Mouse (Mus musculus): ENCODE measurements around the gene Anapc7. TPM values are rescaled to one million over a fixed set of nuclear protein-coding genes. Genes with fewer than 3 reads are reported as not detected.
"Not testable (repeated sequence)": the region's sequence is repeated elsewhere in the genome, so short reads cannot be mapped to it uniquely, and the experiment has no call there.

The Anapc7 gene
- polyA plus RNA-seq, 1 experiment from 2014 or later: 38.5 TPM

- WGBS: 70% methylated on average over 7 of the region's 7 CpGs
- Histone ChIP-seq H3K9me3 (replicated peaks; ENCODE audit: control insufficient read depth, low read length) (no peaks in the 10 kb centered on the region), H3K4me3 (replicated peaks; ENCODE audit: low read length) (no peak overlapping the region), H3K9ac (ENCODE audit: low read length) (no peak overlapping the region), H3K36me3 (ENCODE audit: control insufficient read depth, insufficient read depth, low read length) (peaks cover 24% of the 10 kb centered on the region), H3K4me2 (ENCODE audit: low read depth, low read length) (no peak overlapping the region), H3K27ac (ENCODE audit: low read length) (no peak overlapping the region), H3K27me3 (ENCODE audit: control insufficient read depth, insufficient read depth, low read length) (no peaks in the 10 kb centered on the region), H3K4me1 (ENCODE audit: control insufficient read depth, insufficient read depth, low read length) (no peaks in the 10 kb centered on the region)
- no peak for ATAC-seq (ENCODE audit: insufficient read depth, low FRiP score)
These were observed 30.7 kb downstream of the Anapc7 start for GRCm38 (mm10) chr5:122452194-122452593.

- Histone ChIP-seq H3K9me3 (replicated peaks; ENCODE audit: control insufficient read depth, low read length) (no peaks in the 10 kb centered on the region), H3K9ac (ENCODE audit: low read length) (no peak overlapping the region), H3K36me3 (ENCODE audit: control insufficient read depth, insufficient read depth, low read length) (peaks cover 31% of the 10 kb centered on the region), H3K4me3 (replicated peaks; ENCODE audit: low read length) (no peak overlapping the region), H3K27me3 (ENCODE audit: control insufficient read depth, insufficient read depth, low read length) (no peaks in the 10 kb centered on the region), H3K4me1 (ENCODE audit: control insufficient read depth, insufficient read depth, low read length) (no peaks in the 10 kb centered on the region), H3K27ac (ENCODE audit: low read length) (no peak overlapping the region), H3K4me2 (ENCODE audit: low read depth, low read length) (no peak overlapping the region)
- WGBS: 75% methylated on average over 6 of the region's 6 CpGs
- ATAC-seq (ENCODE audit: insufficient read depth, low FRiP score): no peak
These were observed 31.7 kb downstream of the Anapc7 start for GRCm38 (mm10) chr5:122453188-122453587.

GRCm38 (mm10) chr5:122454442-122454841, 32.9 kb downstream of the Anapc7 start:
- Histone ChIP-seq H3K27me3 (ENCODE audit: control insufficient read depth, insufficient read depth, low read length) (no peaks in the 10 kb centered on the region), H3K4me1 (ENCODE audit: control insufficient read depth, insufficient read depth, low read length) (no peaks in the 10 kb centered on the region), H3K36me3 (ENCODE audit: control insufficient read depth, insufficient read depth, low read length) (peaks cover 42% of the 10 kb centered on the region), H3K9me3 (replicated peaks; ENCODE audit: control insufficient read depth, low read length) (no peaks in the 10 kb centered on the region), H3K27ac (ENCODE audit: low read length) (no peak overlapping the region), H3K4me2 (ENCODE audit: low read depth, low read length) (no peak overlapping the region), H3K4me3 (replicated peaks; ENCODE audit: low read length) (no peak overlapping the region), H3K9ac (ENCODE audit: low read length) (no peak overlapping the region)
- 83% methylated on average over 4 of the region's 4 CpGs for WGBS
- ATAC-seq (ENCODE audit: insufficient read depth, low FRiP score): no peak

- Histone ChIP-seq H3K27me3 (ENCODE audit: control insufficient read depth, insufficient read depth, low read length) (no peaks in the 10 kb centered on the region), H3K4me2 (ENCODE audit: low read depth, low read length) (no peak overlapping the region), H3K36me3 (ENCODE audit: control insufficient read depth, insufficient read depth, low read length) (peaks cover 42% of the 10 kb centered on the region), H3K9ac (ENCODE audit: low read length) (no peak overlapping the region), H3K4me3 (replicated peaks; ENCODE audit: low read length) (no peak overlapping the region), H3K9me3 (replicated peaks; ENCODE audit: control insufficient read depth, low read length) (no peaks in the 10 kb centered on the region), H3K4me1 (ENCODE audit: control insufficient read depth, insufficient read depth, low read length) (no peaks in the 10 kb centered on the region), H3K27ac (ENCODE audit: low read length) (no peak overlapping the region)
- 90% methylated on average over 3 of the region's 3 CpGs for WGBS
- ATAC-seq (ENCODE audit: insufficient read depth, low FRiP score): no peak
These were observed 33.4 kb downstream of the Anapc7 start for GRCm38 (mm10) chr5:122454883-122455282.

- Histone ChIP-seq H3K4me1 (ENCODE audit: control insufficient read depth, insufficient read depth, low read length) (no peaks in the 10 kb centered on the region), H3K36me3 (ENCODE audit: control insufficient read depth, insufficient read depth, low read length) (peaks cover 47% of the 10 kb centered on the region), H3K4me3 (replicated peaks; ENCODE audit: low read length) (no peak overlapping the region), H3K9ac (ENCODE audit: low read length) (no peak overlapping the region), H3K4me2 (ENCODE audit: low read depth, low read length) (no peak overlapping the region), H3K27ac (ENCODE audit: low read length) (no peak overlapping the region), H3K27me3 (ENCODE audit: control insufficient read depth, insufficient read depth, low read length) (no peaks in the 10 kb centered on the region), H3K9me3 (replicated peaks; ENCODE audit: control insufficient read depth, low read length) (no peaks in the 10 kb centered on the region)
- 75% methylated on average over 3 of the region's 3 CpGs for WGBS
- no peak for ATAC-seq (ENCODE audit: insufficient read depth, low FRiP score)
These were observed 34.1 kb downstream of the Anapc7 start for GRCm38 (mm10) chr5:122455584-122455983.

GRCm38 (mm10) chr5:122457054-122457453, 35.6 kb downstream of the Anapc7 start:
- not testable (repeated sequence) for H3K9me3 ChIP-seq (replicated peaks; ENCODE audit: control insufficient read depth, low read length); H3K27me3 ChIP-seq (ENCODE audit: control insufficient read depth, insufficient read depth, low read length); H3K4me2 ChIP-seq (ENCODE audit: low read depth, low read length); H3K4me3 ChIP-seq (replicated peaks; ENCODE audit: low read length); ATAC-seq (ENCODE audit: insufficient read depth, low FRiP score); H3K27ac ChIP-seq (ENCODE audit: low read length); H3K9ac ChIP-seq (ENCODE audit: low read length); H3K4me1 ChIP-seq (ENCODE audit: control insufficient read depth, insufficient read depth, low read length)
- 87% methylated on average over 9 of the region's 9 CpGs for WGBS
- peaks cover 62% of the 10 kb centered on the region for H3K36me3 ChIP-seq (ENCODE audit: control insufficient read depth, insufficient read depth, low read length)

GRCm38 (mm10) chr5:122458066-122458465, 36.6 kb downstream of the Anapc7 start:
- no peaks in the 10 kb centered on the region for H3K9me3 ChIP-seq (replicated peaks; ENCODE audit: control insufficient read depth, low read length)
- no peaks in the 10 kb centered on the region for H3K4me1 ChIP-seq (ENCODE audit: control insufficient read depth, insufficient read depth, low read length)
- H3K27me3 ChIP-seq (ENCODE audit: control insufficient read depth, insufficient read depth, low read length): no peaks in the 10 kb centered on the region
- no peak overlapping the region for H3K4me3 ChIP-seq (replicated peaks; ENCODE audit: low read length)
- no peak for ATAC-seq (ENCODE audit: insufficient read depth, low FRiP score)
- WGBS: 94% methylated on average over 4 of the region's 4 CpGs
- no peak overlapping the region for H3K4me2 ChIP-seq (ENCODE audit: low read depth, low read length)
- H3K27ac ChIP-seq (ENCODE audit: low read length): no peak overlapping the region
- H3K9ac ChIP-seq (ENCODE audit: low read length): no peak overlapping the region
- peaks cover 67% of the 10 kb centered on the region for H3K36me3 ChIP-seq (ENCODE audit: control insufficient read depth, insufficient read depth, low read length)

GRCm38 (mm10) chr5:122459335-122459734, 37.8 kb downstream of the Anapc7 start:
- Histone ChIP-seq H3K9me3 (replicated peaks; ENCODE audit: control insufficient read depth, low read length) (no peaks in the 10 kb centered on the region), H3K36me3 (ENCODE audit: control insufficient read depth, insufficient read depth, low read length) (peaks cover 70% of the 10 kb centered on the region), H3K9ac (ENCODE audit: low read length) (no peak overlapping the region), H3K4me1 (ENCODE audit: control insufficient read depth, insufficient read depth, low read length) (no peaks in the 10 kb centered on the region), H3K27me3 (ENCODE audit: control insufficient read depth, insufficient read depth, low read length) (no peaks in the 10 kb centered on the region), H3K27ac (ENCODE audit: low read length) (no peak overlapping the region), H3K4me3 (replicated peaks; ENCODE audit: low read length) (no peak overlapping the region), H3K4me2 (ENCODE audit: low read depth, low read length) (no peak overlapping the region)
- WGBS: 97% methylated on average over 5 of the region's 5 CpGs
- ATAC-seq (ENCODE audit: insufficient read depth, low FRiP score): no peak

- WGBS: 80% methylated on average over 11 of the region's 11 CpGs
- no peak for ATAC-seq (ENCODE audit: insufficient read depth, low FRiP score)
These were observed 39.2 kb downstream of the Anapc7 start for GRCm38 (mm10) chr5:122460656-122461055.

GRCm38 (mm10) chr5:122461431-122461830, 39.9 kb downstream of the Anapc7 start:
- WGBS: 85% methylated on average over 9 of the region's 9 CpGs

More at GRCm38 (mm10) chr5:122460656-122461055, 39.2 kb downstream of the Anapc7 start:
- peaks cover 66% of the 10 kb centered on the region for H3K36me3 ChIP-seq (ENCODE audit: control insufficient read depth, insufficient read depth, low read length)
- no peaks in the 10 kb centered on the region for H3K9me3 ChIP-seq (replicated peaks; ENCODE audit: control insufficient read depth, low read length)
- H3K4me3 ChIP-seq (replicated peaks; ENCODE audit: low read length): no peak overlapping the region
- H3K4me1 ChIP-seq (ENCODE audit: control insufficient read depth, insufficient read depth, low read length): no peaks in the 10 kb centered on the region
- no peaks in the 10 kb centered on the region for H3K27me3 ChIP-seq (ENCODE audit: control insufficient read depth, insufficient read depth, low read length)
- no peak overlapping the region for H3K4me2 ChIP-seq (ENCODE audit: low read depth, low read length)
- H3K27ac ChIP-seq (ENCODE audit: low read length): no peak overlapping the region
- H3K9ac ChIP-seq (ENCODE audit: low read length): no peak overlapping the region

More at GRCm38 (mm10) chr5:122461431-122461830, 39.9 kb downstream of the Anapc7 start:
- H3K9me3 ChIP-seq (replicated peaks; ENCODE audit: control insufficient read depth, low read length): no peaks in the 10 kb centered on the region
- no peak overlapping the region for H3K9ac ChIP-seq (ENCODE audit: low read length)
- ATAC-seq (ENCODE audit: insufficient read depth, low FRiP score): no peak
- no peak overlapping the region for H3K4me2 ChIP-seq (ENCODE audit: low read depth, low read length)
- H3K27ac ChIP-seq (ENCODE audit: low read length): no peak overlapping the region
- H3K36me3 ChIP-seq (ENCODE audit: control insufficient read depth, insufficient read depth, low read length): peaks cover 67% of the 10 kb centered on the region
- H3K4me1 ChIP-seq (ENCODE audit: control insufficient read depth, insufficient read depth, low read length): no peaks in the 10 kb centered on the region
- no peaks in the 10 kb centered on the region for H3K27me3 ChIP-seq (ENCODE audit: control insufficient read depth, insufficient read depth, low read length)
- H3K4me3 ChIP-seq (replicated peaks; ENCODE audit: low read length): no peak overlapping the region
